Mouse (Mus musculus) retina, postnatal 1 day (tissue): ENCODE data around the gene Gm13278.
"Not testable (repeated sequence)": the region's sequence is repeated elsewhere in the genome, so short reads cannot be mapped to it uniquely, and the experiment has no call there.

Experiments used
- DNase-seq: peaks from one replicate; pipeline ENCODE4 v3.0.0-alpha.2; 2012

Gene Gm13278

DNA sequence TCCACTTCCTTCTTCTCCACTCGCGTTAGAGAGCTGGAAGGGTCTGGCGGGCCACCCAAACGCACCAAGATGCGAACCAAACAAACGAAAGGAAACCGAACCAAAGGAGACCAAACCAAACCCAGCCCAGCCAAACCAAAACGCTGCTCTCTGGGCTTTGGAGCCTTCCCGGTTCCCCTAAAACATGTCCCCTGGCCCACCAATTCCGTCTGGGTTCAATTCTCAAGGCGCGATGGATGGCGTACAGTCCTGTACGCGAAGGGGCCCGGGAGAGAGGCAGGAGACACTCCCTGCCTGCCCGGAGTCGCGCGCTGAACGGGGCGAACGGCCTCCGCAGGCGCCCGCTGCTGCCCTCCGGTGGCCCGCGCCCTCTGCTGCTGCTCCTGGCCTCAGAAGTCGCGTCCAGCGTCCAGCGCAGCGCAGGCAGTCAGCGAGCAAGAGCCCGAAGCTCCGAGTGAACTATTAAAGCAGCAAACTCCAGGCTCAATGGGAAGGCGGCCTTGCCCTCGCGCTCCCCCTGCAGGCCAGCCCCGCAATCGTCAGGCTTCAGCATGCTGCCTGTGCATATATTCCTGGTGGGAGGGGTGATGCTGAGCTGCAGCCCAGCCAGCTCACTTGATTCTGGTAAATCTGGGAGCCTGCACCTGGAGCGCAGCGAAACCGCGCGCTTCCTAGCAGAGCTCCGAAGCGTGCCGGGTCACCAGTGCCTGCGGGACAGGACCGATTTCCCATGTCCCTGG, 2.8 kb downstream of the Gm13278 start, which contains the start of gene Gm13275:
TSS of gene Gm13275 (plus strand) at position 552 of the 740 bp plus-strand sequence.
- not testable (repeated sequence) for DNase-seq

GRCm38 (mm10) chr4:88797097-88797496, 5.7 kb downstream of the Gm13278 start, which contains the start of gene Gm13279:
Gene Gm13279, plus strand, starts transcription at chr4:88797397.
- DNase-seq: not testable (repeated sequence)

- DNase-seq: not testable (repeated sequence)
Observed at GRCm38 (mm10) chr4:88799365-88799764, 8.0 kb downstream of the Gm13278 start, which contains the start of gene Gm13285. Gene Gm13285, plus strand, starts transcription at chr4:88799665.

DNA sequence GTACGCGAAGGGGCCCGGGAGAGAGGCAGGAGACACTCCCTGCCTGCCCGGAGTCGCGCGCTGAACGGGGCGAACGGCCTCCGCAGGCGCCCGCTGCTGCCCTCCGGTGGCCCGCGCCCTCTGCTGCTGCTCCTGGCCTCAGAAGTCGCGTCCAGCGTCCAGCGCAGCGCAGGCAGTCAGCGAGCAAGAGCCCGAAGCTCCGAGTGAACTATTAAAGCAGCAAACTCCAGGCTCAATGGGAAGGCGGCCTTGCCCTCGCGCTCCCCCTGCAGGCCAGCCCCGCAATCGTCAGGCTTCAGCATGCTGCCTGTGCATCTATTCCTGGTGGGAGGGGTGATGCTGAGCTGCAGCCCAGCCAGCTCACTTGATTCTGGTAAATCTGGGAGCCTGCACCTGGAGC, 11.6 kb downstream of the Gm13278 start, which contains the start of gene Gm13287:
TSS of gene Gm13287 (plus strand) at position 301 of the 400 bp plus-strand sequence.
- DNase-seq: not testable (repeated sequence)

DNA sequence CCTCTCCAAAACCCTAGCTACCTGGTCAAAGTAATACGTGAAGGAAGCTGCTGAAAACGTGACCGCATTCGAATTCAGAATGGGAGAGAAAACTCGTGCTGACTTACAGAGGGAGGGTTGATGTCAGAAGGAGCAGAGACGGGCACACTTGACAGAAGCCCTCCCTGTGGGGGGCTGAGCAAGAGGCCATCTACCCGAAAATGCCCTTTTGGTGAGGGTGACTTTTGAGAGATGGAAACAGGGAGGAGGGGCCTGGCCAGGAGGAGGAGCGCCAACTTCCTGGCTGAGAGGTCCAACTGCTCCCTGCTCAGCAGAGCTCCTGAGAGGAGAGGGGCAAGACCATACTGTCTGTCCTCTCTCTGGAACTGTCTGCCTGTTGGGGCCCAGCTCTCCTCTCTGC, 13.9 kb downstream of the Gm13278 start, which contains the start of gene Gm13288:
TSS of gene Gm13288 (plus strand) at position 301 of the 400 bp plus-strand sequence.
- DNase-seq: not testable (repeated sequence)

DNA sequence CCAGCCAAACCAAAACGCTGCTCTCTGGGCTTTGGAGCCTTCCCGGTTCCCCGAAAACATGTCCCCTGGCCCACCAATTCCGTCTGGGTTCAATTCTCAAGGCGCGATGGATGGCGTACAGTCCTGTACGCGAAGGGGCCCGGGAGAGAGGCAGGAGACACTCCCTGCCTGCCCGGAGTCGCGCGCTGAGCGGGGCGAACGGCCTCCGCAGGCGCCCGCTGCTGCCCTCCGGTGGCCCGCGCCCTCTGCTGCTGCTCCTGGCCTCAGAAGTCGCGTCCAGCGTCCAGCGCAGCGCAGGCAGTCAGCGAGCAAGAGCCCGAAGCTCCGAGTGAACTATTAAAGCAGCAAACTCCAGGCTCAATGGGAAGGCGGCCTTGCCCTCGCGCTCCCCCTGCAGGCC, 14.4 kb downstream of the Gm13278 start:
- not testable (repeated sequence) for DNase-seq

- DNase-seq: no peak
Observed at GRCm38 (mm10) chr4:88815928-88816327, 24.6 kb downstream of the Gm13278 start, which contains the start of gene Ifna7. Gene Ifna7, plus strand, starts transcription at chr4:88816228.

GRCm38 (mm10) chr4:88819659-88820058, 28.3 kb downstream of the Gm13278 start, which contains the start of gene Ifna11:
Gene Ifna11, plus strand, starts transcription at chr4:88819959.
- no peak for DNase-seq

DNA sequence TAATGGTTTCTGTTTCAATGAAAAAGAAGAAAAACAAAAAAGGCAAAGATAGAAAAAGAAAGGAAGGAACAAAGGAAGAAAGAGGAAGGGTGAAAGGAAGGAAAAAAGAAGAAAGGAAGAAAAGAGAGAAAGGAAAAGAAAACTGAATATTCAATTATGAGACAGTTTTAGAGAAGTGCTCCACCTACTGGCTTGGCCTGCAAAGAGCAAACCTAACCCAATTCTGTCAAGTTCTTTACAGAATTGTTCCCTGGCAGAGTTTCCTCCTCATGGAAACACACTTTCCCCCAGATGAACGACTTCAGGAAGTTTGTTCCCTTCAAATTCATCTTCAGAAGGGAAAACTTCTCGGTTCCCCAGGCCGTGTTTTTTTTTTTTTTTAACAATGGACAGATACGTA, 31.6 kb downstream of the Gm13278 start:
- DNase-seq: peak; percentile 48

- DNase-seq: not testable (repeated sequence)
Observed at GRCm38 (mm10) chr4:88827116-88827515, 35.8 kb downstream of the Gm13278 start, which contains the start of gene Ifna6. Gene Ifna6, plus strand, starts transcription at chr4:88827416.

GRCm38 (mm10) chr4:88830523-88830922, 39.2 kb downstream of the Gm13278 start:
- peak; percentile 26 for DNase-seq

GRCm38 (mm10) chr4:88835225-88835624, 43.9 kb downstream of the Gm13278 start, which contains the start of gene Ifna5:
Gene Ifna5, plus strand, starts transcription at chr4:88835525.
- DNase-seq: not testable (repeated sequence)

DNA sequence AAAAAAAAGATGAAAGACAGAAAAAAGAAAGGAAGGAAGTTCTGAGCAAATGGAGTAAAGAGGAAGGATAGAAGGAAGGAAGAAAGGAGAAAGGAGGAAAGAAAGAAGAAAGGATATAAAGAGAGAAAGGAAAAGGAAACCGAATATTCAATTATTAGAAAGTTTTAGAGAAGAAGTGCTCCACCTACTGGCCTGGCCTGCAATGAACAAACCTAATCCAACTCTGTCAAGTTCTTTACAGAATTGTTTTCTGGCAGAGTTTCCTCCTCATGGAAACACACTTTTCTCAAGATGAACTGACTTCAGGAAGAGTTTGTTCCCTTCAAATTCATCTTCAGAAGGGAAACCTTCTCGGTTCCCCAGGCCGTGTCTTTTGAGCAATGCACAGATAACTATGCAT, 47.5 kb downstream of the Gm13278 start:
- DNase-seq: peak; percentile 14

DNA sequence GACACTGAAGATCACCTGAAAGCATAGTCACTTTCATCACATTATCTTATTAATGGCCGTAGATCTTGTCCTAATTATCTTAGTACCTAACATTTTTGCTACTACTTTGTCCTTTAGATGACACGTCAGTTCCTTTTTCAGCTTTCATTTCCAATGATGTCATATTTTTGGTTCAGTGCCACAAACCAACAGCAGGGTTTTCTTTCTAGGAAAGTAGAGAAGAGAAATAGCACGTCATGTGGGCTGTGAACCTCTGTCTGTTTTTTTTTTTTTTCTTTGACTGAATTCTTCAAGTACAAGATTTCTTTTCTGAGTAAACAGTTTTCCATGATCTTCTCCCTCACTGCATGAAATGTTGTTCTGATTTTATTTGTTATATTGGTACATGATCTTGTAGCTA, 48.7 kb downstream of the Gm13278 start:
- DNase-seq: no peak

DNA sequence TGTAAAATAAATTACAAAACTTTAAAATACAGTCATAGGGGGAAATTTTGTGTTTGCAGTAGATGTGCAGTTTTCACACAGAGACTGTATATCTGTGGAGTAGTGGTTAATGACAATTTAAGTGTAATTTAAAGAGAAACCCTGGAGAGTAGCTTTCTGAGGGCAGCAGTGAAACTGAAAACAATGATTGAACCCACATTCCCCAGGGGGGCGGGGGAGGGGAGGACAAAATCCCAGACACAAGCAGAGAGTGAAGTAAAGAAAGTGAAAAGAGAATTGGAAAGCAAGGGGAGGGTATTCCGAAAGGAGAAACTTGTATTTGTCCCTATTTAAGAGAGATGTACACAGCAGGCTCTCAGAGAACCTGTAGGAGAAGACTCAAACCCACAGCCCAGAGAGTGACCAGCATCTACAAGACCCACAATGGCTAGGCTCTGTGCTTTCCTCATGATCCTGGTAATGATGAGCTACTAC, 50.1 kb downstream of the Gm13278 start, which contains the start of gene Ifna4:
TSS of gene Ifna4 (plus strand) at position 424 of the 474 bp plus-strand sequence.
- no peak for DNase-seq
